In genomic region chr7:4940068-4940479, GRCm38 (mm10) we compare ENCODE assay signal across 8 mouse cellular contexts. TPM values are rescaled to one million over a fixed set of nuclear protein-coding genes. Genes with fewer than 3 reads are reported as not detected.
DNase-seq lines count a peak whose midpoint lies in the region; ATAC-seq lines count a peak whose summit lies in the region.

No protein-coding gene starts in this region.

- WGBS in intestine, embryonic 16.5 days, result 17% methylated on average over 9 of the region's 9 CpGs
- 19% methylated on average over 9 of the region's 9 CpGs for WGBS in liver, embryonic 11.5 days
- WGBS in stomach, embryonic 14.5 days, result 18% methylated on average over 9 of the region's 9 CpGs

- H3K36me3 ChIP-seq in intestine, embryonic 16.5 days (ENCODE audit: control insufficient read depth, insufficient read depth, low read length), result no peaks in the 10 kb centered on the region
- H3K36me3 ChIP-seq in liver, embryonic 11.5 days (ENCODE audit: control insufficient read depth, insufficient read depth, low read length), result no peaks in the 10 kb centered on the region
- H3K36me3 ChIP-seq in stomach, embryonic 14.5 days (ENCODE audit: control insufficient read depth, insufficient read depth, low read length), result no peaks in the 10 kb centered on the region

- no peak overlapping the region for H3K4me3 ChIP-seq in intestine, embryonic 16.5 days (ENCODE audit: low read length)
- no peak overlapping the region for H3K4me3 ChIP-seq in liver, embryonic 11.5 days (ENCODE audit: low read depth, low read length)
- H3K4me3 ChIP-seq in stomach, embryonic 14.5 days (ENCODE audit: low read depth, low read length), result no peak overlapping the region

- no peak overlapping the region for H3K9ac ChIP-seq in intestine, embryonic 16.5 days (ENCODE audit: low read depth, low read length)
- H3K9ac ChIP-seq in liver, embryonic 11.5 days (ENCODE audit: low read depth, low read length), result no peak overlapping the region
- no peak overlapping the region for H3K9ac ChIP-seq in stomach, embryonic 14.5 days (replicated peaks; ENCODE audit: low read depth, low read length)

- no peak overlapping the region for H3K27ac ChIP-seq in intestine, embryonic 16.5 days (ENCODE audit: low read length)
- no peak overlapping the region for H3K27ac ChIP-seq in liver, embryonic 11.5 days (ENCODE audit: low read depth, low read length)
- no peak overlapping the region for H3K27ac ChIP-seq in stomach, embryonic 14.5 days (ENCODE audit: low read length)

- DNase-seq in layer of hippocampus, adult 11-12 months (ENCODE audit: low spot score), result peak; percentile 86
- DNase-seq in layer of hippocampus, adult 9-11 months, result no peak
- peak; percentile 74 to 85 for DNase-seq in cerebellum, adult 18-20 months
- peak; percentile 75 for DNase-seq in forelimb bud, embryonic 11.5 days (ENCODE audit: low read depth, low spot score)
- peak; percentile 80 for DNase-seq in liver, embryonic 11.5 days (ENCODE audit: low spot score)
- peak; percentile 85 to 89 for DNase-seq in natural killer cell, adult 2 months (ENCODE audit: low spot score in 2 of 2)

- no peak overlapping the region for H3K4me2 ChIP-seq in intestine, embryonic 16.5 days (ENCODE audit: low read depth, low read length)
- no peak overlapping the region for H3K4me2 ChIP-seq in liver, embryonic 11.5 days
- no peak overlapping the region for H3K4me2 ChIP-seq in stomach, embryonic 14.5 days (replicated peaks; ENCODE audit: low read depth, low read length)

- no peaks in the 10 kb centered on the region for H3K4me1 ChIP-seq in intestine, embryonic 16.5 days (ENCODE audit: control insufficient read depth, insufficient read depth, low read length)
- 0 out of 2 replicates have a peak, but pooled peaks cover 3% of the 10 kb centered on the region for H3K4me1 ChIP-seq in liver, embryonic 11.5 days (replicated peaks; ENCODE audit: control insufficient read depth, insufficient read depth, low read length)
- H3K4me1 ChIP-seq in stomach, embryonic 14.5 days (ENCODE audit: control insufficient read depth, insufficient read depth, low read length), result no peaks in the 10 kb centered on the region

- no peaks in the 10 kb centered on the region for H3K27me3 ChIP-seq in intestine, embryonic 16.5 days (replicated peaks; ENCODE audit: control insufficient read depth, insufficient read depth, low read length)
- 0 out of 2 replicates have a peak, but pooled peaks cover 2% of the 10 kb centered on the region for H3K27me3 ChIP-seq in liver, embryonic 11.5 days (replicated peaks; ENCODE audit: control insufficient read depth, insufficient read depth, low read length)
- no peaks in the 10 kb centered on the region for H3K27me3 ChIP-seq in stomach, embryonic 14.5 days (ENCODE audit: control insufficient read depth, insufficient read depth, low read length)

- no peaks in the 10 kb centered on the region for H3K9me3 ChIP-seq in intestine, embryonic 16.5 days (ENCODE audit: control insufficient read depth, low read length)
- no peaks in the 10 kb centered on the region for H3K9me3 ChIP-seq in liver, embryonic 11.5 days (ENCODE audit: control insufficient read depth, low read length)
- no peaks in the 10 kb centered on the region for H3K9me3 ChIP-seq in stomach, embryonic 14.5 days (ENCODE audit: control insufficient read depth, low read depth, low read length)

- ATAC-seq in intestine, embryonic 16.5 days, result peak; percentile 78
- 0 out of 2 replicates have a peak, but pooled peaks have one; percentile 37 for ATAC-seq in liver, embryonic 11.5 days (replicated peaks; ENCODE audit: low FRiP score)
- ATAC-seq in stomach, embryonic 14.5 days (ENCODE audit: insufficient number of reproducible peaks, insufficient read depth, low FRiP score, low read depth), result peak; percentile 64; the same call in 1 of the 2 replicates

RNA-seq across cellular contexts. Expression of gene Ssc5d, which starts 14.5 kb away (rescaled TPM):
- polyA plus RNA-seq in intestine, embryonic 16.5 days (2015; fragmentation: Nextera tagmentation; extraction: Ambion mirVana), result 3.6 and 3.7 TPM in 2 replicates
- polyA plus RNA-seq in liver, embryonic 11.5 days (2014; fragmentation: Nextera tagmentation; extraction: Ambion mirVana), result 0.70 and 0.82 TPM in 2 replicates
- 3.3 and 3.9 TPM in 2 replicates for polyA plus RNA-seq in stomach, embryonic 14.5 days (2014; fragmentation: Nextera tagmentation; extraction: Ambion mirVana)

RNA-seq across cellular contexts. Expression of gene Nat14, which starts 18.2 kb away (rescaled TPM):
- polyA plus RNA-seq in intestine, embryonic 16.5 days (2015; fragmentation: Nextera tagmentation; extraction: Ambion mirVana), result 3.1 and 3.6 TPM in 2 replicates
- 1.4 and 1.5 TPM in 2 replicates for polyA plus RNA-seq in liver, embryonic 11.5 days (2014; fragmentation: Nextera tagmentation; extraction: Ambion mirVana)
- polyA plus RNA-seq in stomach, embryonic 14.5 days (2014; fragmentation: Nextera tagmentation; extraction: Ambion mirVana), result 3.5 and 4.0 TPM in 2 replicates

RNA-seq across cellular contexts. Expression of gene Sbk2, which starts 24.1 kb away (rescaled TPM):
- 0.56 and 0.58 TPM in 2 replicates for polyA plus RNA-seq in intestine, embryonic 16.5 days (2015; fragmentation: Nextera tagmentation; extraction: Ambion mirVana)
- 0.22 TPM in 1 of 2 replicates, not detected in the other for polyA plus RNA-seq in liver, embryonic 11.5 days (2014; fragmentation: Nextera tagmentation; extraction: Ambion mirVana)
- 0.55 and 1.4 TPM in 2 replicates for polyA plus RNA-seq in stomach, embryonic 14.5 days (2014; fragmentation: Nextera tagmentation; extraction: Ambion mirVana)

RNA-seq across cellular contexts. Expression of gene Zfp628, which starts 25.1 kb away (rescaled TPM):
- polyA plus RNA-seq in intestine, embryonic 16.5 days (2015; fragmentation: Nextera tagmentation; extraction: Ambion mirVana), result 2.7 TPM in 2 replicates
- 3.3 and 3.5 TPM in 2 replicates for polyA plus RNA-seq in liver, embryonic 11.5 days (2014; fragmentation: Nextera tagmentation; extraction: Ambion mirVana)
- polyA plus RNA-seq in stomach, embryonic 14.5 days (2014; fragmentation: Nextera tagmentation; extraction: Ambion mirVana), result 4.3 and 4.5 TPM in 2 replicates

RNA-seq across cellular contexts. Expression of gene Sbk3, which starts 30.9 kb away (rescaled TPM):
- not detected in 2 replicates for polyA plus RNA-seq in intestine, embryonic 16.5 days (2015; fragmentation: Nextera tagmentation; extraction: Ambion mirVana)
- polyA plus RNA-seq in liver, embryonic 11.5 days (2014; fragmentation: Nextera tagmentation; extraction: Ambion mirVana), result not detected in 2 replicates
- polyA plus RNA-seq in stomach, embryonic 14.5 days (2014; fragmentation: Nextera tagmentation; extraction: Ambion mirVana), result 0.07 TPM in 1 of 2 replicates, not detected in the other
